Mouse (Mus musculus) small intestine, adult 2 months (tissue): ENCODE results near the gene Rap1gap. TPM values are rescaled to one million over a fixed set of nuclear protein-coding genes. Genes with fewer than 3 reads are reported as not detected.

Experiments used
- H3K27ac ChIP-seq: fragments of 200-500 bp; 2 replicates; pipeline ENCODE4 v1.5.1; 2012; ENCODE audit warnings: low read depth, low read length, control low read depth, inconsistent platforms; ENCODE audit not compliant: insufficient read depth
- H3K27me3 ChIP-seq: fragments of 200-500 bp; 2 replicates; pipeline ENCODE4 v1.6.1; 2012; ENCODE audit warnings: mild to moderate bottlenecking, moderate library complexity, low read length, inconsistent platforms; ENCODE audit not compliant: control insufficient read depth, insufficient read depth
- H3K36me3 ChIP-seq: fragments of 200-500 bp; 2 replicates; pipeline ENCODE4 v1.6.1; 2012; ENCODE audit warnings: mild to moderate bottlenecking, low read length, control low read depth, inconsistent platforms; ENCODE audit not compliant: control insufficient read depth, insufficient read depth
- H3K4me1 ChIP-seq: fragments of 200-500 bp; 2 replicates; pipeline ENCODE4 v1.6.1; 2012; ENCODE audit warnings: low read length, inconsistent platforms, mixed read lengths; ENCODE audit not compliant: control insufficient read depth, insufficient read depth, insufficient read length
- H3K4me3 ChIP-seq: fragments of 200-500 bp; 2 replicates; pipeline ENCODE4 v1.5.1; 2012; ENCODE audit warnings: low read depth, mild to moderate bottlenecking, control low read depth, inconsistent platforms, low read length, moderate library complexity
- CTCF ChIP-seq: fragments of 200-500 bp; IDR thresholded peaks from 2 replicates; pipeline ENCODE4 v1.5.1; 2012; ENCODE audit warnings: low read depth, mild to moderate bottlenecking, control low read depth, inconsistent platforms, low read length, moderate library complexity, mixed read lengths; ENCODE audit not compliant: insufficient replicate concordance, insufficient read length; ENCODE audit errors: extremely low read depth
- POLR2A ChIP-seq: fragments of 200-500 bp; IDR thresholded peaks from 2 replicates; pipeline ENCODE4 v1.6.1; 2012; ENCODE audit warnings: low read depth, mild to moderate bottlenecking, control low read depth, inconsistent platforms, low read length, moderate library complexity
- WGBS: fragments of 180-500 bp; shearing (Covaris S2); methylation state at CpG from one replicate; pipeline ENCODE4 v1.1.7; 2018; 5-methylcytosine and 5-hydroxymethylcytosine counted together
- polyA plus RNA-seq: library from polyadenylated mRNA; depleted of rRNA; stranded (reverse); fragments of >200 nt; gene quantifications from 2 replicates; pipeline ENCODE4 v1.2.3, GENCODE M21; 2012

The Rap1gap gene
- polyA plus RNA-seq, 1 experiment = 48.4 TPM

DNA sequence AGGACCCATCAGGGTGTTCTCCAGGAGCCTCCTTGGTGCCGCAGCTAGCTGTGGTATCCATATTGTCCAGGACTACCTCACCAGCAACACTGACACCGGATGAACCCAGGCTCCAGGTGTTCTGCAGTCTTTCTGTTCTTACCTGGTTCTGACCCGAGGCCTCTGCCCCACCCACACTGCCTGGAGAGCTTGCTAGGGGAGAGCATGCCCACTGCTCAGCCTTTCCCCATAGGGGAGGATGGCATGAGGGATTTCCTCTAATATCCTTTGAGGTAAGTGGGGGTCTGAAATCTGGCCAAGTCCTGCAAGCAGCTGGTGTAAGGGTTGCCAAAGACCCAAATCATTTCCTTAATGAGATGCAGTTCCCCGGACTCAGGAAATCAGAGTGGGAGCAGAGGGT lies 1.0 kb upstream of the Rap1gap start:
- 0 out of 2 replicates have a peak, but pooled peaks cover 4% of the 10 kb centered on the region for H3K4me1 ChIP-seq

DNA sequence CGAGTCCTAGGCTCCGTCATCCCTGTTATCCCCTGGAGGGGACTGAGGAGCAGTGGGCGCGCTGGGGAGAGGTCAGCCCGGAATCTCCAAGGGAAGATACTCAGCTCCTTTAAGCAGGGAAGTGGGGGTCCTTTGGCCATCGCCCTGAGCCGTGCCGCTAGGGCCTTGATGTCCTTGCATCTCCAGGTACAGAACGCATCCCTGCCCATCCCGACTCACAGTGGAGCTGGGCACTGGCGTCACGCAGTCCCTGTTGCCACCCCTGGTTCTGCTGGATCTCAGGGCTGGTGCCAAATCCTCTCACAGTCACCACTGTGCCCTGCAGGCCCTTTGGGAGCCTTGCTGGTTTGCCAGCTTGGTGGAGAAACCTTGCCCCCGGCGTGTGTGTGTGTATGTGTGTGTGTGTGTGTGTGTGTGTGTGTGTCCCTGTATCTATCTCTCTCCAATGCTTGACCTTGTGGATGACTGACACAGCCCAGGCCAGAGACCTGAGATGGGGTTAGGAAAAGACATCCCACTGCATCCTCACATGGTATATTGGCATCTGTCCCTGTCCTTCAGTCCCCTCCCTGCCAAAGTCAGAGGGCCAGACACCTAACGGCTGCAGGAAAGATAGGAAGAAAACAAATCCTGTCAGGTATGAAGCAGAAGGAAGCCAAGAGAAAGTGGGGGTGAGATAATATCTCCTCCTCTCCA lies 602 bp downstream of the Rap1gap start:
- Histone ChIP-seq H3K27me3 (peaks cover 24% of the 10 kb centered on the region), H3K36me3 (no peaks in the 10 kb centered on the region), H3K4me1 (0 out of 2 replicates have a peak, but pooled peaks cover 4% of the 10 kb centered on the region), H3K27ac (no peak overlapping the region), H3K4me3 (peak overlapping the region; percentile 46)
- TF ChIP-seq POLR2A (no peak), CTCF (no peak)
- 14% methylated on average over 15 of the region's 15 CpGs for WGBS

More for the DNA sequence above, 1.0 kb upstream of the Rap1gap start:
- WGBS = 59% methylated on average over 4 of the region's 4 CpGs
- TF ChIP-seq CTCF (no peak), POLR2A (no peak)
- H3K4me3 ChIP-seq = no peak overlapping the region
- no peaks in the 10 kb centered on the region for H3K36me3 ChIP-seq
- no peak overlapping the region for H3K27ac ChIP-seq
- peaks cover 24% of the 10 kb centered on the region for H3K27me3 ChIP-seq

DNA sequence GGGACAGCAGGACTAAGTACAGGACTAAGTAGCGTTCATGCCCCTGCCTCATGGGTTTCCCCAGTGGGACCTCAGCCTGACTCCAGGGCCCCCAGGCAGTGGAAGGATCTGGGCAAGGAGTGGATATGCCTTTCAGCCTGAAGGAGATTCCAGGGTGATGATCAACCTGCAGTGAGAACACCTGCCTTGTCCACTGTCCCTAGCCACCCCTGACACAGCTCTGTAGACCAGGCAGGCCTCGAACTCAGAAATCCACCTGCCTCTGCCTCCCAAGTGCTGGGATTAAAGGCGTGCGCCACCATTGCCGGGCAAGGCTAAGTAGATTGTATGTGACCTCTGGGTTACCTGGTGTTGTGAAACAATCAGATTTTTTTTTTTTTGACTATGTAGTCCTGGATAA lies 1.3 kb downstream of the Rap1gap start:
- WGBS = 83% methylated on average over 5 of the region's 5 CpGs
- no peak for TF ChIP-seq CTCF
- no peak for TF ChIP-seq POLR2A

DNA sequence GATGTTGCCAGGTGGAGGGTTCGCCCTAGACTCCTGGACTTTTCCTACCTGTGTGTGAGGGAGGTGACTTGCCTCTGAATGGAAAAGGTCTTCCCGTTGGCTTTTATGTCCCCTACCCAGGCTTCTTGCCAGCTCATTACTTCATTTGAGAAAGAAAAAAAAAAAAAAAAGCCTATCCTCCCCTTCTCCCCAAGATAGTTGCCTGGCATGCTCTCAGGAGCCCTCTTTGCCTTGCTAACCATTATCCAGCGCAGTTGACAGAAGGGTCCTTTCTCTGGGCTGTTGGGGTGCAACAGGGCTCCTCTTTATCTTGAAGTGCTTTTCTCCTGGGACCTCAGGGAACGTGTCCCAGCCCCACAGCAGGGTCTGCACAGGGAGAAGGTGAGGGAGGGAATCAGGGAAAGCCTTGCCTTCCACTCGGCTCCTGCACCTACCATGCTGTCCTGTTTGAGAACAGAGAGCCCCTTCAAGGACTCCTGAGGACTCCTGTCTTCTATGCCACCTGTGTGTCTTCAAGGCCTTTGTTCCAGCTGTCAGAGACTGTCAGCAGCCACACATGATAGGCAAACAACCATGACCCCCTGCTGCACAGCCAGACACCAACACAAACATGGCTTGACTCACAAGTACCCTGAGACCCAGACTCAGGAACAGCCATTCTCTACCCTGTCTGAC lies 1.9 kb downstream of the Rap1gap start:
- no peak for TF ChIP-seq CTCF
- TF ChIP-seq POLR2A = no peak
- H3K27ac ChIP-seq = no peak overlapping the region
- H3K36me3 ChIP-seq = no peaks in the 10 kb centered on the region
- no peak overlapping the region for H3K4me3 ChIP-seq
- 0 out of 2 replicates have a peak, but pooled peaks cover 4% of the 10 kb centered on the region for H3K4me1 ChIP-seq
- H3K27me3 ChIP-seq = peaks cover 24% of the 10 kb centered on the region
- WGBS = 61% methylated on average over 5 of the region's 5 CpGs

More for the DNA sequence above, 1.3 kb downstream of the Rap1gap start:
- Histone ChIP-seq H3K4me1 (0 out of 2 replicates have a peak, but pooled peaks cover 4% of the 10 kb centered on the region), H3K27me3 (peaks cover 24% of the 10 kb centered on the region), H3K4me3 (no peak overlapping the region), H3K36me3 (no peaks in the 10 kb centered on the region), H3K27ac (no peak overlapping the region)

DNA sequence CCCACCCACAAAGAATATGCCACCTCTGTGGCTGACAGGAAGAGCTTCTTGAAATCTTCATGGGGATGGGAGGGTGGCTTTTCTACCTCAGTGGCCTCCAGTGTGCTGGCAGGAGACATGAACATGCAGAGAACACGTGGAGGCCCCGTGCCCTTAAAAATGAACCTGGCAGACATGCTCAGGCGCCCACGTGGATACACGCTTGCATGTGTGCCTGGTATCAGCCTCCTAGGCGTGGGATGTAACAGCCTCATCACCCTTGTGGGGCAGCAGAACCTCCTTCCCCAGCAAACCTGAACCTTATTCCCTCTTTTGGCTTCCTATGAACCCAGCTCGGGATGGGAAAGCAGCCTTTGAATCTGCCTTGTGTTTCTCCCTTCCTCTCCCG lies 2.4 kb downstream of the Rap1gap start:
- no peak overlapping the region for H3K4me3 ChIP-seq
- no peak for TF ChIP-seq POLR2A
- TF ChIP-seq CTCF = no peak
- 0 out of 2 replicates have a peak, but pooled peaks cover 4% of the 10 kb centered on the region for H3K4me1 ChIP-seq
- WGBS = 81% methylated on average over 8 of the region's 8 CpGs
- H3K36me3 ChIP-seq = no peaks in the 10 kb centered on the region
- H3K27me3 ChIP-seq = peaks cover 24% of the 10 kb centered on the region
- H3K27ac ChIP-seq = no peak overlapping the region

DNA sequence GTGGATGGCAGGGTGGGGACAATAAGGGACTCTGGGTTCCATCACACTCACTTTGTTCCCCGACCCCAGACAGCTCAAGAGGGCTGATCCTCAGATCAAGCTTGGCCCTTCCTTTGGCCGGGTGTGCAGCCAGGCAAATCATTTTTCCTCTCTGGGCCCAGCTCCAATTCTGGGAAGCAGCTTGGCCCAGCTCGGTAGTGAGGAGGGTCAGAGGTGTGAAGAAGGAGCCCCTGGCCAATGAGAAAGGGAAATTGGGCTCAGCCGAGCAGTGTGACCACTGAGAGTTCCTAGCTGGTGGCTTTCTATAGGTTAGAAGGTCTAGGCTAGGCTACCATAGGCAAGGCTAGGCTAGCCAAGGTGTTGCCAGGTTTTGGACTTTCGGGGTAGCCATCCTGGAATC lies 3.2 kb downstream of the Rap1gap start:
- H3K36me3 ChIP-seq = no peaks in the 10 kb centered on the region
- no peak overlapping the region for H3K27ac ChIP-seq
- 0 out of 2 replicates have a peak, but pooled peaks cover 4% of the 10 kb centered on the region for H3K4me1 ChIP-seq
- peaks cover 21% of the 10 kb centered on the region for H3K27me3 ChIP-seq
- H3K4me3 ChIP-seq = no peak overlapping the region
- 49% methylated on average over 5 of the region's 5 CpGs for WGBS
- no peak for TF ChIP-seq CTCF
- TF ChIP-seq POLR2A = no peak
